ENCODE assay signal across 8 mouse cellular contexts in genomic region chr5:120502147-120502621, GRCm38 (mm10). TPM values are rescaled to one million over a fixed set of nuclear protein-coding genes. Genes with fewer than 3 reads are reported as not detected.
DNase-seq lines count a peak whose midpoint lies in the region; ATAC-seq and TF ChIP-seq lines count a peak whose summit lies in the region.

No protein-coding gene starts in this region.

- no peak for TF ChIP-seq CTCF in heart, adult 2 months (IDR thresholded peaks at IDR 0.05)
- no peak for TF ChIP-seq CTCF in G1E (IDR thresholded peaks at IDR 0.05; ENCODE audit: low read depth, low read length)

- peak overlapping the region; percentile 90 for H3K4me2 ChIP-seq in heart, embryonic 12.5 days
- peak overlapping the region; percentile 93 for H3K4me2 ChIP-seq in stomach, embryonic 14.5 days (replicated peaks; ENCODE audit: low read depth, low read length)

- TF ChIP-seq POLR2A in heart, adult 2 months (IDR thresholded peaks at IDR 0.05; ENCODE audit: insufficient read depth, low read depth, low read length), result no peak

- intact Hi-C loops in heart, adult 2 months (cut with DNase I), result loop anchor here (10.0 kb wide), 1 partner anchor 173 kb away; no protein-coding TSS in a partner anchor

- WGBS in heart, embryonic 12.5 days, result 62% methylated on average over 9 of the region's 9 CpGs
- WGBS in heart, adult 2 months, result 52% methylated on average over 9 of the region's 9 CpGs
- 67% methylated on average over 9 of the region's 9 CpGs for WGBS in hindbrain, embryonic 10.5 days
- WGBS in stomach, embryonic 14.5 days, result 58% methylated on average over 9 of the region's 9 CpGs

- TF ChIP-seq EP300 in heart, adult 2 months (IDR thresholded peaks at IDR 0.05; ENCODE audit: insufficient read depth, low read depth, low read length), result no peak

- H3K4me3 ChIP-seq in heart, embryonic 12.5 days, result peak overlapping the region; percentile 82
- no peak overlapping the region for H3K4me3 ChIP-seq in heart, adult 2 months
- peak overlapping the region; percentile 97; the same call in 1 of the 2 replicates for H3K4me3 ChIP-seq in G1E (ENCODE audit: low read depth, low read length)
- peak overlapping the region; percentile 96 for H3K4me3 ChIP-seq in hindbrain, embryonic 10.5 days
- H3K4me3 ChIP-seq in stomach, embryonic 14.5 days (ENCODE audit: low read depth, low read length), result peak overlapping the region; percentile 89

- H3K79me2 ChIP-seq in heart, adult 2 months (replicated peaks; ENCODE audit: control insufficient read depth, insufficient read depth, low read length), result no peaks in the 10 kb centered on the region; the same call in none of the 2 replicates

- ATAC-seq in heart, embryonic 12.5 days (ENCODE audit: insufficient number of reproducible peaks, low FRiP score), result no peak
- ATAC-seq in G1E (ENCODE audit: extremely low read depth, insufficient number of reproducible peaks, low FRiP score, poor library complexity, severe bottlenecking), result no peak
- ATAC-seq in stomach, embryonic 14.5 days (ENCODE audit: insufficient number of reproducible peaks, insufficient read depth, low FRiP score, low read depth), result no peak

- H3K36me3 ChIP-seq in heart, embryonic 12.5 days, result peaks cover 8% of the 10 kb centered on the region; the same call in 1 of the 2 replicates
- H3K36me3 ChIP-seq in heart, adult 2 months (ENCODE audit: control insufficient read depth, insufficient read depth, low read length), result no peaks in the 10 kb centered on the region
- peaks cover 38% of the 10 kb centered on the region for H3K36me3 ChIP-seq in G1E (replicated peaks)
- H3K36me3 ChIP-seq in hindbrain, embryonic 10.5 days, result peaks cover 15% of the 10 kb centered on the region
- H3K36me3 ChIP-seq in stomach, embryonic 14.5 days (ENCODE audit: control insufficient read depth, insufficient read depth, low read length), result no peaks in the 10 kb centered on the region

- no peaks in the 10 kb centered on the region for H3K9me3 ChIP-seq in heart, embryonic 12.5 days (replicated peaks)
- H3K9me3 ChIP-seq in G1E (replicated peaks), result no peaks in the 10 kb centered on the region
- no peaks in the 10 kb centered on the region for H3K9me3 ChIP-seq in hindbrain, embryonic 10.5 days
- H3K9me3 ChIP-seq in stomach, embryonic 14.5 days (ENCODE audit: control insufficient read depth, low read depth, low read length), result no peaks in the 10 kb centered on the region

- no peak for DNase-seq in heart, adult 2 months
- DNase-seq in G1E (ENCODE audit: low spot score), result no peak
- DNase-seq in hindbrain, embryonic 10.5 days (ENCODE audit: low spot score), result no peak
- peak; percentile 1 for DNase-seq in liver
- no peak for DNase-seq in kidney, postnatal 14 days
- no peak for DNase-seq in gastrocnemius, adult 8-10 months (ENCODE audit: low spot score in 2 of 2)

- H3K27ac ChIP-seq in heart, embryonic 12.5 days (ENCODE audit: poor library complexity, severe bottlenecking), result no peak overlapping the region
- H3K27ac ChIP-seq in heart, adult 2 months, result no peak overlapping the region
- no peak overlapping the region for H3K27ac ChIP-seq in hindbrain, embryonic 10.5 days
- no peak overlapping the region for H3K27ac ChIP-seq in stomach, embryonic 14.5 days (ENCODE audit: low read length)

- no peaks in the 10 kb centered on the region for H3K27me3 ChIP-seq in heart, embryonic 12.5 days (replicated peaks)
- no peaks in the 10 kb centered on the region for H3K27me3 ChIP-seq in heart, adult 2 months (ENCODE audit: control insufficient read depth, insufficient read depth, low read length)
- peaks cover 6% of the 10 kb centered on the region for H3K27me3 ChIP-seq in G1E (ENCODE audit: insufficient read depth, low read length)
- no peaks in the 10 kb centered on the region for H3K27me3 ChIP-seq in hindbrain, embryonic 10.5 days (ENCODE audit: insufficient read depth, poor library complexity, severe bottlenecking)
- no peaks in the 10 kb centered on the region for H3K27me3 ChIP-seq in stomach, embryonic 14.5 days (ENCODE audit: control insufficient read depth, insufficient read depth, low read length)

- H3K4me1 ChIP-seq in heart, embryonic 12.5 days (replicated peaks), result peaks cover 19% of the 10 kb centered on the region
- peaks cover 12% of the 10 kb centered on the region for H3K4me1 ChIP-seq in heart, adult 2 months (ENCODE audit: control insufficient read depth, insufficient read depth, low read length)
- peaks cover 29% of the 10 kb centered on the region for H3K4me1 ChIP-seq in G1E (ENCODE audit: insufficient read depth, low read depth, low read length)
- peaks cover 26% of the 10 kb centered on the region for H3K4me1 ChIP-seq in hindbrain, embryonic 10.5 days (replicated peaks)
- peaks cover 6% of the 10 kb centered on the region for H3K4me1 ChIP-seq in stomach, embryonic 14.5 days (ENCODE audit: control insufficient read depth, insufficient read depth, low read length)

- peak overlapping the region; percentile 83 for H3K9ac ChIP-seq in heart, embryonic 12.5 days
- H3K9ac ChIP-seq in heart, adult 2 months (ENCODE audit: low read depth, low read length), result no peak overlapping the region
- H3K9ac ChIP-seq in stomach, embryonic 14.5 days (replicated peaks; ENCODE audit: low read depth, low read length), result peak overlapping the region; percentile 85; the same call in 1 of the 2 replicates

RNA-seq across cellular contexts. Expression of gene Plbd2, which starts 1.2 kb away (rescaled TPM):
- 47.4 and 50.6 TPM in 2 replicates for polyA plus RNA-seq in heart, embryonic 12.5 days (2016; fragmentation: Nextera tagmentation; extraction: Ambion mirVana)
- total RNA-seq in heart, adult 2 months (2021), result 10 to 100 TPM; 39.5 to 47.1 TPM
- 27.7 and 32.1 TPM in 2 replicates for polyA plus RNA-seq in heart, adult 2 months (2012; rRNA removed)
- 13.2 and 19.6 TPM in 2 replicates for total RNA-seq in G1E (2014; fragmentation: Nextera tagmentation)
- total RNA-seq in G1E (2017), result 8.4 and 8.7 TPM in 2 replicates
- 20.6 and 26.1 TPM in 2 replicates for polyA plus RNA-seq in G1E (2012)
- 42.5 and 43.0 TPM in 2 replicates for polyA plus RNA-seq in hindbrain, embryonic 10.5 days (2016; fragmentation: Nextera tagmentation; extraction: Ambion mirVana)
- 39.6 and 40.2 TPM in 2 replicates for polyA plus RNA-seq in stomach, embryonic 14.5 days (2014; fragmentation: Nextera tagmentation; extraction: Ambion mirVana)
- total RNA-seq in gastrocnemius, adult 8-10 months (2022), result 10 to 100 TPM; 40.5 to 44.7 (median 42.1) TPM

RNA-seq across cellular contexts. Expression of gene Slc8b1, which starts 8.8 kb away (rescaled TPM):
- polyA plus RNA-seq in heart, embryonic 12.5 days (2016; fragmentation: Nextera tagmentation; extraction: Ambion mirVana), result 4.3 and 4.5 TPM in 2 replicates
- 10 to 100 TPM; 10.0 to 12.2 TPM for total RNA-seq in heart, adult 2 months (2021)
- 13.2 and 16.5 TPM in 2 replicates for polyA plus RNA-seq in heart, adult 2 months (2012; rRNA removed)
- total RNA-seq in G1E (2014; fragmentation: Nextera tagmentation) (5.3 and 6.6 TPM in 2 replicates), G1E (2017) (3.7 and 6.2 TPM in 2 replicates)
- polyA plus RNA-seq in G1E (2012), result 3.4 and 3.6 TPM in 2 replicates
- polyA plus RNA-seq in hindbrain, embryonic 10.5 days (2016; fragmentation: Nextera tagmentation; extraction: Ambion mirVana), result 4.4 and 5.8 TPM in 2 replicates
- 4.1 and 5.4 TPM in 2 replicates for polyA plus RNA-seq in stomach, embryonic 14.5 days (2014; fragmentation: Nextera tagmentation; extraction: Ambion mirVana)
- total RNA-seq in gastrocnemius, adult 8-10 months (2022), result 10 to 100 TPM in 1 of 4 experiments, 1 to 10 TPM in 3; 6.0 to 10.7 (median 6.5) TPM

RNA-seq across cellular contexts. Expression of gene Sds, which starts 25.9 kb away (rescaled TPM):
- not detected in 2 replicates for polyA plus RNA-seq in heart, embryonic 12.5 days (2016; fragmentation: Nextera tagmentation; extraction: Ambion mirVana)
- total RNA-seq in heart, adult 2 months (2021), result 1 to 10 TPM; 1.2 to 3.0 TPM
- 5.6 and 10.9 TPM in 2 replicates for polyA plus RNA-seq in heart, adult 2 months (2012; rRNA removed)
- not detected in 2 replicates for total RNA-seq in G1E (2014; fragmentation: Nextera tagmentation)
- total RNA-seq in G1E (2017), result not detected in 2 replicates
- not detected in 2 replicates for polyA plus RNA-seq in G1E (2012)
- polyA plus RNA-seq in hindbrain, embryonic 10.5 days (2016; fragmentation: Nextera tagmentation; extraction: Ambion mirVana), result not detected in 2 replicates
- not detected in 2 replicates for polyA plus RNA-seq in stomach, embryonic 14.5 days (2014; fragmentation: Nextera tagmentation; extraction: Ambion mirVana)
- under 1 TPM; 0.45 to 0.99 (median 0.60) TPM for total RNA-seq in gastrocnemius, adult 8-10 months (2022)

RNA-seq across cellular contexts. Expression of gene Sdsl, which starts 29.6 kb away (rescaled TPM):
- polyA plus RNA-seq in heart, embryonic 12.5 days (2016; fragmentation: Nextera tagmentation; extraction: Ambion mirVana), result 9.1 and 10.6 TPM in 2 replicates
- total RNA-seq in heart, adult 2 months (2021), result 1 to 10 TPM; 8.8 to 9.8 TPM
- 12.6 and 13.5 TPM in 2 replicates for polyA plus RNA-seq in heart, adult 2 months (2012; rRNA removed)
- not detected in 2 replicates for total RNA-seq in G1E (2014; fragmentation: Nextera tagmentation)
- 0.70 and 1.6 TPM in 2 replicates for total RNA-seq in G1E (2017)
- polyA plus RNA-seq in G1E (2012), result 0.98 and 1.1 TPM in 2 replicates
- 6.2 and 7.9 TPM in 2 replicates for polyA plus RNA-seq in hindbrain, embryonic 10.5 days (2016; fragmentation: Nextera tagmentation; extraction: Ambion mirVana)
- polyA plus RNA-seq in stomach, embryonic 14.5 days (2014; fragmentation: Nextera tagmentation; extraction: Ambion mirVana), result 5.7 and 5.8 TPM in 2 replicates
- under 1 TPM; 0.32 to 0.73 (median 0.66) TPM for total RNA-seq in gastrocnemius, adult 8-10 months (2022)
